Mouse (Mus musculus) heart, embryonic 12.5 days (tissue): ENCODE measurements at regions not wholly inside any gene's neighbourhood (a gene's known extent, or its start where the extent isn't known, plus 50 kb on each side); places are given as distances from the start of the nearest gene placed in this dataset.
A peak's percentile ranks its signal among the peaks of the same experiment; 100 is the strongest.

Experiments
- ATAC-seq: fragments of 200-750 bp; cut with Nextera tagmentation; 2 replicates; pipeline ENCODE4 v1.8.0; 2017; ENCODE audit warnings: moderate TSS enrichment, moderate library complexity; ENCODE audit not compliant: insufficient number of reproducible peaks, low FRiP score
- H3K27ac ChIP-seq: fragments of 300-500 bp; sonication (generic); 2 replicates; pipeline ENCODE4 v1.5.1; 2016; ENCODE audit warnings: mild to moderate bottlenecking, moderate library complexity; ENCODE audit not compliant: poor library complexity, severe bottlenecking
- H3K27me3 ChIP-seq: fragments of 300-500 bp; sonication (generic); replicated peaks from 2 replicates; pipeline ENCODE4 v1.6.1; 2016; ENCODE audit warnings: mild to moderate bottlenecking, moderate library complexity
- H3K36me3 ChIP-seq: fragments of 300-500 bp; sonication (generic); 2 replicates; pipeline ENCODE4 v1.6.1; 2016; ENCODE audit warnings: mild to moderate bottlenecking, moderate library complexity
- H3K4me1 ChIP-seq: fragments of 300-500 bp; sonication (generic); replicated peaks from 2 replicates; pipeline ENCODE4 v1.6.1; 2016; ENCODE audit warnings: mild to moderate bottlenecking
- H3K4me2 ChIP-seq: fragments of 300-500 bp; sonication (generic); 2 replicates; pipeline ENCODE4 v1.6.1; 2016; ENCODE audit warnings: mild to moderate bottlenecking, moderate library complexity
- H3K4me3 ChIP-seq: fragments of 300-500 bp; sonication (generic); 2 replicates; pipeline ENCODE4 v1.5.1; 2016; ENCODE audit warnings: mild to moderate bottlenecking
- H3K9ac ChIP-seq: fragments of 300-500 bp; sonication (generic); 2 replicates; pipeline ENCODE4 v1.6.1; 2016; ENCODE audit warnings: mild to moderate bottlenecking, moderate library complexity
- H3K9me3 ChIP-seq: fragments of 300-500 bp; sonication (generic); replicated peaks from 2 replicates; pipeline ENCODE4 v1.6.1; 2016; ENCODE audit warnings: mild to moderate bottlenecking, moderate library complexity
- WGBS: fragments of 180-500 bp; shearing (Covaris S2); methylation state at CpG from one replicate; pipeline ENCODE4 v1.1.7; 2016; 5-methylcytosine and 5-hydroxymethylcytosine counted together

- ATAC-seq, result no peak
- no peak overlapping the region for H3K4me3 ChIP-seq
- no peak overlapping the region for H3K4me2 ChIP-seq
- whole genome bisulfite sequencing, result 78% methylated on average over 4 of the region's 4 CpGs
- no peak overlapping the region for H3K27ac ChIP-seq
- H3K9me3 ChIP-seq, result no peaks in the 10 kb centered on the region
- no peaks in the 10 kb centered on the region for H3K27me3 ChIP-seq
- no peak overlapping the region for H3K9ac ChIP-seq
- H3K36me3 ChIP-seq, result no peaks in the 10 kb centered on the region
- peaks cover 20% of the 10 kb centered on the region for H3K4me1 ChIP-seq
These were observed 82.7 kb downstream of the Pmp22 start for GRCm38 (mm10) chr11:63211501-63211900.

- no peaks in the 10 kb centered on the region for H3K36me3 ChIP-seq
These were observed 84.3 kb downstream of the Pmp22 start for GRCm38 (mm10) chr11:63213043-63213442.

GRCm38 (mm10) chr11:63213901-63214425 lies 85.2 kb downstream of the Pmp22 start:
- Histone ChIP-seq H3K4me3 (0 out of 2 replicates have a peak overlapping the region, but pooled peaks have one; percentile 1), H3K4me2 (peak overlapping the region; percentile 47), H3K36me3 (no peaks in the 10 kb centered on the region), H3K4me1 (peaks cover 20% of the 10 kb centered on the region), H3K9ac (no peak overlapping the region), H3K27ac (no peak overlapping the region), H3K9me3 (no peaks in the 10 kb centered on the region), H3K27me3 (no peaks in the 10 kb centered on the region)
- WGBS, result 38% methylated on average over 19 of the region's 19 CpGs
- peak; percentile 54; the same call in 1 of the 2 replicates for ATAC-seq

More at GRCm38 (mm10) chr11:63213043-63213442, 84.3 kb downstream of the Pmp22 start:
- ATAC-seq, result no peak
- no peak overlapping the region for H3K27ac ChIP-seq
- H3K9ac ChIP-seq, result no peak overlapping the region
- H3K27me3 ChIP-seq, result no peaks in the 10 kb centered on the region
- H3K4me1 ChIP-seq, result peaks cover 20% of the 10 kb centered on the region
- H3K4me2 ChIP-seq, result no peak overlapping the region
- no peaks in the 10 kb centered on the region for H3K9me3 ChIP-seq
- 13% methylated on average over 6 of the region's 6 CpGs for WGBS
- H3K4me3 ChIP-seq, result no peak overlapping the region

GRCm38 (mm10) chr11:63215993-63216392 lies 87.2 kb downstream of the Pmp22 start:
- 83% methylated on average over 2 of the region's 2 CpGs for WGBS
- Histone ChIP-seq H3K27ac (peak overlapping the region; percentile 67; the same call in 1 of the 2 replicates), H3K27me3 (no peaks in the 10 kb centered on the region), H3K36me3 (no peaks in the 10 kb centered on the region), H3K4me1 (peaks cover 39% of the 10 kb centered on the region), H3K9me3 (no peaks in the 10 kb centered on the region), H3K9ac (no peak overlapping the region), H3K4me3 (no peak overlapping the region), H3K4me2 (no peak overlapping the region)
- no peak for ATAC-seq

DNA sequence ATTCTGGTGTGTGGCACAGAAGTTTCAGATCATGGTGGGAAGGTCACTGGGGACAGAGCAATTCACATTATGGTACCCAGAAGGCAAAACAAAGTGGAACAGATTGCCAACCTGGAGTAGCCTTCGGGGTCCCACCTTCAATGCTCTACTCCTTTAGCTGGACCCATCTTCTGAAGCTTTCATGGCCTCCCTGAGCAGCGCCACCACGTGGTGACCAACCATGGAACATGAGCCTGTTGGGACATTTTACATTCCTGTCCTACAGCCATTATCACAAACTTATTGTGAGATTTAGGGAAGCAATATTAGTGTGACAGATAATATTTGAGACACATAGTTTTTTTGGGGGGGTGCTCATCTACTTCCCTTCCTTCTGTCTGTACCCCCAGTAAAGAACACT lies 88.3 kb downstream of the Pmp22 start:
- Histone ChIP-seq H3K4me1 (peaks cover 39% of the 10 kb centered on the region), H3K36me3 (no peaks in the 10 kb centered on the region), H3K9ac (no peak overlapping the region), H3K9me3 (no peaks in the 10 kb centered on the region), H3K4me3 (no peak overlapping the region), H3K27me3 (no peaks in the 10 kb centered on the region), H3K27ac (no peak overlapping the region), H3K4me2 (no peak overlapping the region)
- ATAC-seq, result no peak
- WGBS, result 68% methylated on average over 3 of the region's 3 CpGs

DNA sequence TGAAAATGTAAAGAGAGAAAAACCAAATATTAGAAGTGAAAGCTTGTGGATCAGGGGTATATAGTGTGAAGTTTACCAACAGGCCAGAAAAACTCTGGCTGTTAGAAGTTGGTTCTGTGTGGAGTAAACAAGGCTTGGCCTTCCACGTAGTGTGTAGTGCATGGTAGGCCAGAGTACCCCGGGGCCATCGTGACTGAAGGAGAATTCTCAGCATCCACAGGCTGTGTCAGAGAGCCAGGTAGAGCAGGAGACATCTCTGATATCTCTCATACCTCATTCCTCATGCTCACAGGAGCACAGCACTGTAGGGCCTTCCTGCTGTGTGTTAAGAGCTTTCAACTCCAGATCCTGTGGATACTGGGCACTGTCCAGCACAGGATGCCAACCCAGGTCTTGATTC lies 97.7 kb downstream of the Pmp22 start:
- no peak for ATAC-seq

DNA sequence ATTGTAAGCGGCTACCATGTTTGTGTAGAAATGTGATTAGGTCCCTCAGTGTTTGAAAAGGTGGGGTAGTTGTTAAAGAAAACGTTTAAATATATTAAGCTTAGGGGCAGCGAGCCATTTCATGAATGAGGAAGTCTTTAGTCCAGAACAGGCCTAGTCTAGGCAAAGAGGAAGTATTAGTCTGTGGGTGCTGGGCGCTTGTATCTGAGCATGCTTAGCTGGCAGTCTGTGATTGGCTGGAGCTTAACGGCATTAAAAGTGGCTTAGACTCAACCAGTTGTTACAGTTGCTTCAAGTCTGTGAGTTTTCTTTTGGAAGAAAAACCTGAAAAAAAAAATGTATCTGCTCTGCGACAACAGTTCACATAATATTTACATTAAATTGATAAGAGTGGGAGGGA lies 102.0 kb downstream of the Pmp22 start:
- H3K36me3 ChIP-seq, result no peaks in the 10 kb centered on the region
- 86% methylated on average over 6 of the region's 6 CpGs for WGBS

More for the DNA sequence above, 97.7 kb downstream of the Pmp22 start:
- Histone ChIP-seq H3K4me3 (no peak overlapping the region), H3K36me3 (no peaks in the 10 kb centered on the region), H3K4me1 (peaks cover 20% of the 10 kb centered on the region), H3K4me2 (no peak overlapping the region), H3K27me3 (no peaks in the 10 kb centered on the region), H3K9ac (no peak overlapping the region), H3K27ac (no peak overlapping the region), H3K9me3 (no peaks in the 10 kb centered on the region)
- 90% methylated on average over 3 of the region's 3 CpGs for WGBS

DNA sequence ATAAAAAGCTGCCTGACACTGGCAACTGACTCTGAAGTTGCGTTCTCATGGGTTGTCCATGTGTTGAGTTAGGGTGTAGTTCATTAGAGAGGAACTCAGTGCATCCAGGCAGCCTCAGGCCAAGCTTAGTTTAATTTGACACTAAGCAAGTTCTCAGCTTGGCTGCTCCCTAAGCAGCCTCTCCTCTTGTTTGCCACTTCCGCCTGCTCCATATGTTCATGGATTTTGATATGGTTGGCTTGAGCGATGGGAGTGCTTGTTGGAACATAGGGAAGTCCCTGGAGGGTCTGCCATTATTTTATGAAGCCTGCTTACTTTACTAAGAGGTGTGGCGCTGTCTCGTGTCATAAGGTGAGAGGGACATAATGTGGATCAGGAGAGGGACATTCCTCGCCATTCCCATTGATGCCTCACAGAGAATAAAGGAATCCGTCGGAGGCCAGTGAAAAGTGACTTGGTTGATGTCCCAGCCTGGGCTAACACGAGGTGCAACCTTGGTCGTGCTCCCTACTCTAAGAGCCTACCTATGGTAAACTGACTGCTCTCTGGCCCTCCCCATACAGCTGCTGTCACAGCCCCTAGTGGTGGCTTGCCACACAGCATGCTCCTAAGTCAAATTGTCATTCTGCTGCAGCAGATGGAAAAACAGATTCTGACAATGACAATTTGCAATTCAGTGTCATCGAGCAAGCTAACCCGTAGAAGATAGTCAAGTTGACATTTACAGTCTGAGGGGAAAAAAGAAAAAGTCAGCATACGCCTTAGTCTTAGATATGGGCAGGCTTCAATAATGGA lies 104.6 kb downstream of the Pmp22 start:
- no peak overlapping the region for H3K27ac ChIP-seq
- H3K9ac ChIP-seq, result no peak overlapping the region
- peaks cover 11% of the 10 kb centered on the region; the same call in 1 of the 2 replicates for H3K4me1 ChIP-seq
- WGBS, result 72% methylated on average over 13 of the region's 13 CpGs
- H3K36me3 ChIP-seq, result no peaks in the 10 kb centered on the region
- no peaks in the 10 kb centered on the region for H3K9me3 ChIP-seq
- ATAC-seq, result no peak
- H3K4me3 ChIP-seq, result no peak overlapping the region
- H3K27me3 ChIP-seq, result no peaks in the 10 kb centered on the region
- H3K4me2 ChIP-seq, result no peak overlapping the region

More for the DNA sequence above, 102.0 kb downstream of the Pmp22 start:
- Histone ChIP-seq H3K9me3 (no peaks in the 10 kb centered on the region), H3K4me1 (peaks cover 20% of the 10 kb centered on the region), H3K27ac (no peak overlapping the region), H3K9ac (no peak overlapping the region), H3K4me2 (no peak overlapping the region), H3K27me3 (no peaks in the 10 kb centered on the region), H3K4me3 (no peak overlapping the region)
- ATAC-seq, result no peak

GRCm38 (mm10) chr11:63234481-63234880 lies 105.7 kb downstream of the Pmp22 start:
- H3K27ac ChIP-seq, result no peak overlapping the region

GRCm38 (mm10) chr11:63238655-63239054 lies 109.9 kb downstream of the Pmp22 start:
- no peaks in the 10 kb centered on the region for H3K9me3 ChIP-seq
- 79% methylated on average over 4 of the region's 4 CpGs for WGBS
- no peak overlapping the region for H3K27ac ChIP-seq
- no peak for ATAC-seq
- no peak overlapping the region for H3K4me3 ChIP-seq
- H3K36me3 ChIP-seq, result no peaks in the 10 kb centered on the region
- H3K27me3 ChIP-seq, result no peaks in the 10 kb centered on the region; the same call in 1 of the 2 replicates
- H3K4me1 ChIP-seq, result peaks cover 3% of the 10 kb centered on the region; the same call in 1 of the 2 replicates
- H3K4me2 ChIP-seq, result no peak overlapping the region
- H3K9ac ChIP-seq, result no peak overlapping the region

More at GRCm38 (mm10) chr11:63234481-63234880, 105.7 kb downstream of the Pmp22 start:
- H3K9me3 ChIP-seq, result no peaks in the 10 kb centered on the region
- H3K4me3 ChIP-seq, result no peak overlapping the region
- H3K27me3 ChIP-seq, result no peaks in the 10 kb centered on the region
- 80% methylated on average over 6 of the region's 6 CpGs for WGBS
- no peak overlapping the region for H3K4me2 ChIP-seq
- H3K36me3 ChIP-seq, result no peaks in the 10 kb centered on the region
- H3K4me1 ChIP-seq, result no peaks in the 10 kb centered on the region
- no peak overlapping the region for H3K9ac ChIP-seq
- no peak for ATAC-seq

- no peaks in the 10 kb centered on the region for H3K9me3 ChIP-seq
- peaks cover 13% of the 10 kb centered on the region for H3K4me1 ChIP-seq
- no peaks in the 10 kb centered on the region; the same call in 1 of the 2 replicates for H3K27me3 ChIP-seq
- H3K9ac ChIP-seq, result no peak overlapping the region
- WGBS, result 41% methylated on average over 9 of the region's 9 CpGs
- no peak for ATAC-seq
- H3K4me3 ChIP-seq, result no peak overlapping the region
- H3K27ac ChIP-seq, result no peak overlapping the region
- H3K36me3 ChIP-seq, result no peaks in the 10 kb centered on the region
- peak overlapping the region; percentile 27; the same call in 1 of the 2 replicates for H3K4me2 ChIP-seq
These were observed 115.2 kb downstream of the Pmp22 start for GRCm38 (mm10) chr11:63243906-63244416.
